Mouse (Mus musculus) midbrain, postnatal 0 days (tissue): Measurements from ENCODE around the gene Ak9. TPM values are rescaled to one million over a fixed set of nuclear protein-coding genes. Genes with fewer than 3 reads are reported as not detected.

Experiments used
- ATAC-seq: fragments of 200-750 bp; cut with Nextera tagmentation; 2 replicates; pipeline ENCODE4 v1.8.0; 2017; ENCODE audit warnings: moderate number of reproducible peaks, mild to moderate bottlenecking, moderate TSS enrichment, moderate library complexity; ENCODE audit not compliant: low FRiP score
- DNase-seq: peaks from one replicate; pipeline ENCODE4 v3.0.0-alpha.2; 2015; ENCODE audit warnings: low spot score
- H3K27ac ChIP-seq: fragments of 300-500 bp; sonication (generic); 2 replicates; pipeline ENCODE4 v1.5.1; 2014; ENCODE audit warnings: low read depth, mild to moderate bottlenecking, low read length, mixed read lengths
- H3K27me3 ChIP-seq: fragments of 300-500 bp; sonication (generic); 2 replicates; pipeline ENCODE4 v1.6.1; 2014; ENCODE audit warnings: low read length, control low read depth, mixed read lengths; ENCODE audit not compliant: insufficient read depth
- H3K36me3 ChIP-seq: fragments of 300-500 bp; sonication (generic); 2 replicates; pipeline ENCODE4 v1.6.1; 2014; ENCODE audit warnings: low read length, control low read depth, mixed read lengths; ENCODE audit not compliant: insufficient read depth
- H3K4me1 ChIP-seq: fragments of 300-500 bp; sonication (generic); 2 replicates; pipeline ENCODE4 v1.6.1; 2014; ENCODE audit warnings: mild to moderate bottlenecking, control low read depth, antibody characterized with exemption, low read length, mixed read lengths; ENCODE audit not compliant: insufficient read depth
- H3K4me2 ChIP-seq: fragments of 300-500 bp; sonication (generic); 2 replicates; pipeline ENCODE4 v1.6.1; 2014; ENCODE audit warnings: low read depth, mild to moderate bottlenecking, low read length, mixed read lengths; ENCODE audit not compliant: poor library complexity, severe bottlenecking
- H3K4me3 ChIP-seq: fragments of 300-500 bp; sonication (generic); 2 replicates; pipeline ENCODE4 v1.5.1; 2014; ENCODE audit warnings: low read depth, mild to moderate bottlenecking, low read length, moderate library complexity
- H3K9ac ChIP-seq: fragments of 300-500 bp; sonication (generic); replicated peaks from 2 replicates; pipeline ENCODE4 v1.6.1; 2014; ENCODE audit warnings: mild to moderate bottlenecking, low read length, moderate library complexity, mixed read lengths; ENCODE audit not compliant: poor library complexity, severe bottlenecking
- H3K9me3 ChIP-seq: fragments of 300-500 bp; sonication (generic); 2 replicates; pipeline ENCODE4 v1.6.1; 2016; ENCODE audit warnings: low read length, control low read depth
- CTCF ChIP-seq: IDR thresholded peaks from 2 replicates; pipeline ENCODE4 v1.5.1; 2016; ENCODE audit warnings: antibody characterized with exemption, mild to moderate bottlenecking
- WGBS: fragments of 180-500 bp; shearing (Covaris S2); extraction: QIAGEN DNeasy Blood & Tissue Kit; methylation state at CpG from one replicate; pipeline ENCODE4 v1.1.7; 2014; 5-methylcytosine and 5-hydroxymethylcytosine counted together
- polyA plus RNA-seq: library from polyadenylated mRNA; unstranded; fragments of >200 nt; fragmentation: Nextera tagmentation; extraction: Ambion mirVana; gene quantifications from 2 replicates; pipeline ENCODE4 v1.2.1, GENCODE M21; 2015
- total RNA-seq: library from RNA; depleted of rRNA; stranded (reverse); fragments of >200 nt; gene quantifications from 2 replicates; pipeline ENCODE4 v1.2.3, GENCODE M21; 2014; rRNA removed

The Ak9 gene
- total and polyA plus RNA-seq, 2 experiments from 2014 or later = 0.11 to 0.19 TPM

GRCm38 (mm10) chr10:41479961-41480360, 176.2 kb downstream of the Ak9 start:
- Histone ChIP-seq H3K4me3 (no peak overlapping the region), H3K4me2 (no peak overlapping the region), H3K27ac (no peak overlapping the region), H3K9ac (no peak overlapping the region), H3K9me3 (no peaks in the 10 kb centered on the region), H3K4me1 (no peaks in the 10 kb centered on the region), H3K27me3 (no peaks in the 10 kb centered on the region), H3K36me3 (peaks cover 6% of the 10 kb centered on the region; the same call in 1 of the 2 replicates)
- DNase-seq = no peak
- no peak for TF ChIP-seq CTCF
- no peak for ATAC-seq
- 97% methylated on average over 3 of the region's 3 CpGs for WGBS

- ATAC-seq (no peak), DNase-seq (no peak)
- no peak overlapping the region for H3K27ac ChIP-seq
- H3K9me3 ChIP-seq = no peaks in the 10 kb centered on the region
- H3K4me2 ChIP-seq = no peak overlapping the region
- peaks cover 13% of the 10 kb centered on the region; the same call in 1 of the 2 replicates for H3K36me3 ChIP-seq
- no peak overlapping the region for H3K4me3 ChIP-seq
- no peak overlapping the region for H3K9ac ChIP-seq
- no peaks in the 10 kb centered on the region for H3K4me1 ChIP-seq
- 76% methylated on average over 33 of the region's 33 CpGs for WGBS
- H3K27me3 ChIP-seq = no peaks in the 10 kb centered on the region
- TF ChIP-seq CTCF = no peak
These were observed 177.4 kb downstream of the Ak9 start for GRCm38 (mm10) chr10:41480938-41481880.

GRCm38 (mm10) chr10:41482446-41482845, 178.7 kb downstream of the Ak9 start:
- no peak for ATAC-seq
- no peaks in the 10 kb centered on the region for H3K27me3 ChIP-seq
- DNase-seq = peak; percentile 41
- H3K4me3 ChIP-seq = no peak overlapping the region
- no peak overlapping the region for H3K27ac ChIP-seq
- WGBS = 82% methylated on average over 7 of the region's 7 CpGs
- H3K36me3 ChIP-seq = peaks cover 19% of the 10 kb centered on the region; the same call in 1 of the 2 replicates
- H3K9me3 ChIP-seq = no peaks in the 10 kb centered on the region
- no peak overlapping the region for H3K9ac ChIP-seq
- no peaks in the 10 kb centered on the region for H3K4me1 ChIP-seq
- no peak for TF ChIP-seq CTCF
- H3K4me2 ChIP-seq = no peak overlapping the region

Other genes with a start within 250 kb of the Ak9 start
- 6.5 and 7.1 TPM in 2 replicates for gene Gpr6, start 231.7 kb upstream of the Ak9 start, total RNA-seq
- gene Gpr6, start 231.7 kb upstream of the Ak9 start, polyA plus RNA-seq = 1.6 and 2.4 TPM in 2 replicates
- 30.1 and 36.4 TPM in 2 replicates for gene Fig4, start 720 bp upstream of the Ak9 start, total RNA-seq
- 31.0 and 32.9 TPM in 2 replicates for gene Fig4, start 720 bp upstream of the Ak9 start, polyA plus RNA-seq
- gene Zbtb24, start 146.4 kb downstream of the Ak9 start, total RNA-seq = 17.2 and 22.3 TPM in 2 replicates
- gene Zbtb24, start 146.4 kb downstream of the Ak9 start, polyA plus RNA-seq = 15.5 and 15.8 TPM in 2 replicates
- gene Mical1, start 172.3 kb downstream of the Ak9 start, total RNA-seq = 24.1 and 24.6 TPM in 2 replicates
- gene Mical1, start 172.3 kb downstream of the Ak9 start, polyA plus RNA-seq = 18.7 and 21.2 TPM in 2 replicates
- gene Smpd2, start 186.4 kb downstream of the Ak9 start, total RNA-seq = 34.4 and 36.9 TPM in 2 replicates
- gene Smpd2, start 186.4 kb downstream of the Ak9 start, polyA plus RNA-seq = 43.5 and 44.0 TPM in 2 replicates
- 1.8 and 2.3 TPM in 2 replicates for gene Ppil6, start 186.5 kb downstream of the Ak9 start, total RNA-seq
- gene Ppil6, start 186.5 kb downstream of the Ak9 start, polyA plus RNA-seq = 4.7 and 5.3 TPM in 2 replicates
- 29.3 and 31.2 TPM in 2 replicates for gene Cd164, start 215.4 kb downstream of the Ak9 start, total RNA-seq
- gene Cd164, start 215.4 kb downstream of the Ak9 start, polyA plus RNA-seq = 44.5 and 48.2 TPM in 2 replicates